Mouse (Mus musculus) liver, postnatal 0 days (tissue): ENCODE measurements around the gene Spag9. TPM values are rescaled to one million over a fixed set of nuclear protein-coding genes. Genes with fewer than 3 reads are reported as not detected.

ENCODE experiments used
- ATAC-seq: fragments of 200-750 bp; cut with Nextera tagmentation; 2 replicates; pipeline ENCODE4 v1.8.0; 2017; ENCODE audit warnings: mild to moderate bottlenecking, moderate library complexity
- DNase-seq: peaks from one replicate; pipeline ENCODE4 v3.0.0-alpha.2; 2016
- H3K27ac ChIP-seq: fragments of 300-500 bp; sonication (generic); 2 replicates; pipeline ENCODE4 v1.5.1; 2014; ENCODE audit warnings: antibody characterized with exemption, moderate library complexity, mild to moderate bottlenecking, low read depth
- H3K27me3 ChIP-seq: fragments of 300-500 bp; sonication (generic); 2 replicates; pipeline ENCODE4 v1.6.1; 2014; ENCODE audit warnings: low read length, control low read depth, mixed read lengths; ENCODE audit not compliant: insufficient read depth
- H3K36me3 ChIP-seq: fragments of 300-500 bp; sonication (generic); replicated peaks from 2 replicates; pipeline ENCODE4 v1.6.1; 2014; ENCODE audit warnings: mild to moderate bottlenecking, control low read depth, low read length, moderate library complexity, mixed read lengths; ENCODE audit not compliant: insufficient read depth
- H3K4me1 ChIP-seq: fragments of 300-500 bp; sonication (generic); 2 replicates; pipeline ENCODE4 v1.6.1; 2014; ENCODE audit warnings: antibody characterized with exemption, mild to moderate bottlenecking, control low read depth; ENCODE audit not compliant: insufficient read depth
- H3K4me2 ChIP-seq: fragments of 300-500 bp; sonication (generic); 2 replicates; pipeline ENCODE4 v1.6.1; 2014; ENCODE audit warnings: low read depth, mild to moderate bottlenecking, low read length, moderate library complexity, mixed read lengths
- H3K4me3 ChIP-seq: fragments of 300-500 bp; sonication (generic); 2 replicates; pipeline ENCODE4 v1.5.1; 2014; ENCODE audit warnings: low read depth, low read length
- H3K9ac ChIP-seq: fragments of 300-500 bp; sonication (generic); replicated peaks from 2 replicates; pipeline ENCODE4 v1.6.1; 2014; ENCODE audit warnings: mild to moderate bottlenecking, moderate library complexity
- H3K9me3 ChIP-seq: fragments of 300-500 bp; sonication (generic); 2 replicates; pipeline ENCODE4 v1.6.1; 2016; ENCODE audit warnings: mild to moderate bottlenecking, control low read depth, low read length, mixed read lengths
- CTCF ChIP-seq: sonication (generic); IDR thresholded peaks from 2 replicates; pipeline ENCODE4 v1.5.1; 2016; ENCODE audit warnings: antibody characterized with exemption, low read depth
- EP300 ChIP-seq: IDR thresholded peaks from 2 replicates; pipeline ENCODE4 v1.6.1; 2016; ENCODE audit warnings: antibody characterized with exemption, low read depth, mild to moderate bottlenecking
- WGBS: fragments of 180-500 bp; shearing (Covaris S2); extraction: QIAGEN DNeasy Blood & Tissue Kit; methylation state at CpG from one replicate; pipeline ENCODE4 v1.1.7; 2014; ENCODE audit not compliant: insufficient replicate concordance; 5-methylcytosine and 5-hydroxymethylcytosine counted together
- polyA plus RNA-seq: library from polyadenylated mRNA; unstranded; fragments of >200 nt; fragmentation: Nextera tagmentation; extraction: Ambion mirVana; gene quantifications from 2 replicates; pipeline ENCODE4 v1.2.1, GENCODE M21; 2015

Spag9 gene
- polyA plus RNA-seq, 1 experiment from 2014 or later, result 21.3 TPM

- no peak for TF ChIP-seq EP300
- TF ChIP-seq CTCF, result no peak
- Histone ChIP-seq H3K4me2 (no peak overlapping the region), H3K4me3 (no peak overlapping the region), H3K27ac (no peak overlapping the region), H3K9me3 (no peaks in the 10 kb centered on the region), H3K36me3 (peaks cover 45% of the 10 kb centered on the region), H3K4me1 (no peaks in the 10 kb centered on the region), H3K9ac (no peak overlapping the region), H3K27me3 (no peaks in the 10 kb centered on the region)
- ATAC-seq (peak; percentile 56), DNase-seq (no peak)
These were observed 122.7 kb downstream of the Spag9 start for GRCm38 (mm10) chr11:94118612-94119011.

GRCm38 (mm10) chr11:94120690-94121089 is 124.8 kb downstream of the Spag9 start:
- no peaks in the 10 kb centered on the region for H3K27me3 ChIP-seq
- H3K4me1 ChIP-seq, result no peaks in the 10 kb centered on the region
- no peak overlapping the region for H3K4me2 ChIP-seq
- 89% methylated on average over 3 of the region's 3 CpGs for WGBS
- no peak overlapping the region for H3K9ac ChIP-seq
- no peak for TF ChIP-seq CTCF
- TF ChIP-seq EP300, result no peak
- peaks cover 43% of the 10 kb centered on the region for H3K36me3 ChIP-seq
- no peak for DNase-seq
- no peak overlapping the region for H3K27ac ChIP-seq
- no peaks in the 10 kb centered on the region for H3K9me3 ChIP-seq
- ATAC-seq, result no peak
- no peak overlapping the region for H3K4me3 ChIP-seq

- Histone ChIP-seq H3K27me3 (no peaks in the 10 kb centered on the region), H3K4me2 (no peak overlapping the region), H3K36me3 (peaks cover 38% of the 10 kb centered on the region), H3K9ac (no peak overlapping the region), H3K9me3 (no peaks in the 10 kb centered on the region), H3K27ac (no peak overlapping the region), H3K4me1 (no peaks in the 10 kb centered on the region), H3K4me3 (no peak overlapping the region)
- WGBS, result 89% methylated on average over 10 of the region's 10 CpGs
- DNase-seq (no peak), ATAC-seq (no peak)
- TF ChIP-seq EP300, result no peak
These were observed 125.6 kb downstream of the Spag9 start for GRCm38 (mm10) chr11:94121501-94121900.

- WGBS, result 84% methylated on average over 9 of the region's 9 CpGs
These were observed 126.6 kb downstream of the Spag9 start for GRCm38 (mm10) chr11:94122341-94123030.

GRCm38 (mm10) chr11:94126701-94127100 is 130.8 kb downstream of the Spag9 start:
- TF ChIP-seq EP300, result no peak
- no peak for TF ChIP-seq CTCF
- Histone ChIP-seq H3K4me3 (no peak overlapping the region), H3K27me3 (no peaks in the 10 kb centered on the region), H3K4me2 (no peak overlapping the region), H3K9ac (no peak overlapping the region), H3K27ac (no peak overlapping the region), H3K36me3 (peaks cover 26% of the 10 kb centered on the region), H3K9me3 (no peaks in the 10 kb centered on the region), H3K4me1 (no peaks in the 10 kb centered on the region)
- DNase-seq (no peak), ATAC-seq (no peak)
- 89% methylated on average over 9 of the region's 9 CpGs for WGBS

More at GRCm38 (mm10) chr11:94122341-94123030, 126.6 kb downstream of the Spag9 start:
- TF ChIP-seq EP300 (no peak), CTCF (no peak)
- Histone ChIP-seq H3K4me3 (no peak overlapping the region), H3K36me3 (peaks cover 39% of the 10 kb centered on the region), H3K4me2 (no peak overlapping the region), H3K9me3 (no peaks in the 10 kb centered on the region), H3K4me1 (no peaks in the 10 kb centered on the region), H3K9ac (no peak overlapping the region), H3K27ac (no peak overlapping the region), H3K27me3 (no peaks in the 10 kb centered on the region)
- DNase-seq (no peak), ATAC-seq (no peak)

GRCm38 (mm10) chr11:94127966-94128365 is 132.1 kb downstream of the Spag9 start:
- ATAC-seq, result peak; percentile 53; the same call in 1 of the 2 replicates
- H3K4me1 ChIP-seq, result no peaks in the 10 kb centered on the region
- peaks cover 17% of the 10 kb centered on the region for H3K36me3 ChIP-seq
- DNase-seq, result peak; percentile 79
- H3K27ac ChIP-seq, result no peak overlapping the region
- WGBS, result 35% methylated on average over 5 of the region's 5 CpGs
- TF ChIP-seq EP300, result no peak
- TF ChIP-seq CTCF, result peak; percentile 85
- H3K4me3 ChIP-seq, result no peak overlapping the region
- H3K9me3 ChIP-seq, result no peaks in the 10 kb centered on the region
- no peaks in the 10 kb centered on the region for H3K27me3 ChIP-seq
- no peak overlapping the region for H3K9ac ChIP-seq
- H3K4me2 ChIP-seq, result no peak overlapping the region
